Mouse (Mus musculus) hindbrain, embryonic 16.5 days (tissue): Measurements from ENCODE around the gene Ppm1d. TPM values are rescaled to one million over a fixed set of nuclear protein-coding genes. Genes with fewer than 3 reads are reported as not detected.
A peak's percentile ranks its signal among the peaks of the same experiment; 100 is the strongest.

Experiments used
- ATAC-seq: fragments of 200-750 bp; cut with Nextera tagmentation; 2 replicates; pipeline ENCODE4 v1.8.0; 2017; ENCODE audit warnings: moderate TSS enrichment, moderate library complexity
- H3K27ac ChIP-seq: fragments of 300-500 bp; sonication (generic); 2 replicates; pipeline ENCODE4 v1.5.1; 2014; ENCODE audit warnings: low read depth, mild to moderate bottlenecking, control low read depth, low read length, moderate library complexity
- H3K27me3 ChIP-seq: fragments of 300-500 bp; sonication (generic); replicated peaks from 2 replicates; pipeline ENCODE4 v1.6.1; 2014; ENCODE audit warnings: low read length; ENCODE audit not compliant: control insufficient read depth, insufficient read depth
- H3K36me3 ChIP-seq: fragments of 300-500 bp; sonication (generic); 2 replicates; pipeline ENCODE4 v1.6.1; 2014; ENCODE audit warnings: mild to moderate bottlenecking, low read length, moderate library complexity, mixed read lengths; ENCODE audit not compliant: control insufficient read depth, insufficient read depth
- H3K4me1 ChIP-seq: fragments of 300-500 bp; sonication (generic); 2 replicates; pipeline ENCODE4 v1.6.1; 2014; ENCODE audit warnings: low read depth, low read length; ENCODE audit not compliant: control insufficient read depth, insufficient read depth
- H3K4me2 ChIP-seq: fragments of 300-500 bp; sonication (generic); 2 replicates; pipeline ENCODE4 v1.6.1; 2014; ENCODE audit warnings: mild to moderate bottlenecking, low read length, control low read depth, moderate library complexity
- H3K4me3 ChIP-seq: fragments of 300-500 bp; sonication (generic); 2 replicates; pipeline ENCODE4 v1.5.1; 2014; ENCODE audit warnings: mild to moderate bottlenecking, low read length, control low read depth, moderate library complexity
- H3K9ac ChIP-seq: fragments of 300-500 bp; sonication (generic); 2 replicates; pipeline ENCODE4 v1.6.1; 2014; ENCODE audit warnings: low read depth, mild to moderate bottlenecking, control low read depth, low read length, moderate library complexity
- H3K9me3 ChIP-seq: fragments of 300-500 bp; sonication (generic); 2 replicates; pipeline ENCODE4 v1.6.1; 2014; ENCODE audit warnings: mild to moderate bottlenecking, low read length, moderate library complexity; ENCODE audit not compliant: control insufficient read depth
- WGBS: fragments of 180-500 bp; shearing (Covaris S2); extraction: QIAGEN DNeasy Blood & Tissue Kit; methylation state at CpG from one replicate; pipeline ENCODE4 v1.1.7; 2014; 5-methylcytosine and 5-hydroxymethylcytosine counted together
- polyA plus RNA-seq: library from polyadenylated mRNA; unstranded; fragments of >200 nt; fragmentation: Nextera tagmentation; extraction: Ambion mirVana; gene quantifications from 2 replicates; pipeline ENCODE4 v1.2.1, GENCODE M21; 2015

The Ppm1d gene
- polyA plus RNA-seq, 1 experiment from 2014 or later, result 13.0 TPM

DNA sequence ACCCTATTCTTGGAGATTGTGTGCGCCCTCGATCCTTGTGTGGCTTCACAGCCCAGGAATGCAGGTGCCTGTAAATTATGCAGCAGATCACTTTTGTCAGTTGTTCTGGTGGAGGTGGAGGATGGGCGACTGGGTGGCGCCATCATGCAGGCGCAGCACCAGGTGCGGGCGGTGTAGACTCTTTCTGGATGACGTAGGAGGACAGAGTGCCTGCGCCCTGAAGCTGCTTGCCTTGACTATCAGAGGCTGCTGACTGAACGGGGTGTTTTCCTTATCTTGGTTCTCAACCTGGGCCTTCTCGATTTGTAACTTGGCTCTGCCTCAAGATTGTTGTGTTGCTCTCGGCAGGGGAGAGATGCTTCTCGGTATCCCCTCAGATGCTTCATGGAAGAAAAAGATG lies 13.1 kb upstream of the Ppm1d start:
- no peak overlapping the region for H3K4me2 ChIP-seq
- 79% methylated on average over 13 of the region's 13 CpGs for WGBS
- no peaks in the 10 kb centered on the region for H3K9me3 ChIP-seq
- H3K36me3 ChIP-seq, result no peaks in the 10 kb centered on the region
- H3K4me3 ChIP-seq, result no peak overlapping the region
- H3K9ac ChIP-seq, result no peak overlapping the region
- no peak for ATAC-seq
- no peaks in the 10 kb centered on the region for H3K27me3 ChIP-seq
- no peaks in the 10 kb centered on the region for H3K4me1 ChIP-seq
- no peak overlapping the region for H3K27ac ChIP-seq

GRCm38 (mm10) chr11:85299880-85300279 lies 11.2 kb upstream of the Ppm1d start:
- Histone ChIP-seq H3K36me3 (no peaks in the 10 kb centered on the region), H3K4me2 (no peak overlapping the region), H3K4me1 (no peaks in the 10 kb centered on the region), H3K27ac (no peak overlapping the region), H3K9me3 (no peaks in the 10 kb centered on the region), H3K4me3 (no peak overlapping the region), H3K9ac (no peak overlapping the region), H3K27me3 (no peaks in the 10 kb centered on the region)
- 89% methylated on average over 2 of the region's 2 CpGs for WGBS
- ATAC-seq, result no peak

GRCm38 (mm10) chr11:85301161-85301560 lies 9.9 kb upstream of the Ppm1d start:
- 98% methylated on average over 3 of the region's 3 CpGs for WGBS
- no peak overlapping the region for H3K27ac ChIP-seq
- H3K4me3 ChIP-seq, result no peak overlapping the region
- no peak for ATAC-seq
- H3K27me3 ChIP-seq, result no peaks in the 10 kb centered on the region
- no peaks in the 10 kb centered on the region for H3K36me3 ChIP-seq
- H3K9me3 ChIP-seq, result no peaks in the 10 kb centered on the region
- H3K4me2 ChIP-seq, result no peak overlapping the region
- H3K4me1 ChIP-seq, result no peaks in the 10 kb centered on the region
- H3K9ac ChIP-seq, result no peak overlapping the region

GRCm38 (mm10) chr11:85301836-85302235 lies 9.2 kb upstream of the Ppm1d start:
- Histone ChIP-seq H3K27ac (no peak overlapping the region), H3K4me2 (no peak overlapping the region), H3K27me3 (no peaks in the 10 kb centered on the region), H3K4me3 (no peak overlapping the region), H3K36me3 (no peaks in the 10 kb centered on the region), H3K4me1 (no peaks in the 10 kb centered on the region), H3K9me3 (no peaks in the 10 kb centered on the region), H3K9ac (no peak overlapping the region)
- 86% methylated on average over 2 of the region's 2 CpGs for WGBS
- ATAC-seq, result no peak

DNA sequence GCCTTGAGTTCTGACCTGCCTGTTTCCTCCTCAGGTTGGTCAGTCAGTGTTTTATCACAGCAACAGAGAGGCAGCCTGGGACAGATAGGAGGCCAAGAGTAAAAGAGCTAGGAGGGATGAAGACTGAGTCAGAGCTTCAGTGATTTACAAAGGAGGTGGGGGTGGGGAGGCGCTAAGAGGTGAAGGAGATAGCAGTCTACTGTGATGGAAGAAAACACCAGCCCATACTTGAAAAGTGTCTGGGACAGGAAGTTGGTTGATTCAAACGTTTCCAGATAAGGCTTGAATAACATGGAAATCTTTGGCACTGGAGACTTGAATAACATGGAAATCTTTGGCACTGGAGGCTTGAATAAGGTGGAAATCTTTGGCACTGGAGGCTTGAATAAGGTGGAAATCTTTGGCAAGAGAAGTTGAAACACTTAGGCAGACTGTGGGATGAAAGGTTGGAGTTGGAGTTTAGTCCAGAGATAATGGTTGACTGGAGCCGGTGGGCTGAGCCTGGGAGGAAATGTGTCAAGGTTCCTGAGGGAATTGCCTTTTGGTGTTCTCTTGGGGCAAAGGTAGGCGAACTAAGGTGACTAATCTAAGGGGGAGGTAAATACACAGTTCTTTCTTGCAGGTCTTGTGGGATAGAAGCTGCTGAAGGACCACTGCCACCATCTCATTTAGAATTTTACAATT lies 4.3 kb upstream of the Ppm1d start:
- Histone ChIP-seq H3K27ac (no peak overlapping the region), H3K4me2 (no peak overlapping the region), H3K9ac (no peak overlapping the region), H3K27me3 (no peaks in the 10 kb centered on the region), H3K36me3 (no peaks in the 10 kb centered on the region), H3K9me3 (no peaks in the 10 kb centered on the region), H3K4me3 (no peak overlapping the region), H3K4me1 (no peaks in the 10 kb centered on the region)
- ATAC-seq, result no peak
- WGBS, result 70% methylated on average over 4 of the region's 4 CpGs

DNA sequence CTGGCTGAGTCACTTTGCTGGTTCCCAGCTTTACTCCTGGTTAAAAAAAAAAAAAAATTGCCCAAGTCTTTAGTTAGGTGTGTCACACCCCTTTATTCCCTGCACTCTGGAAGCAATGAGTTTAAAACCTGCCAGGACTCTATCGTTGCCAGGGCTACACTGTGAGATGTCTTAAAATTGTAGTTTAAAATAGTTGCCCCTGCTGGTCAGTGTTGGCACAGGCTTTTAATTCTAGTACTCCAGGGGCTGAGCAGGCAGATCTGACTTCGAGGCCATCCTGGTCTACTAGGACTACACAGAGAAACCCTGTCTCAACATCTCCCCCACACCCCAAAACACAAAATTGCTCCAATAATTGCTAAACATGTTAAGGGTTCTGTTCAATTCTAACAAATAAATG lies 2.2 kb upstream of the Ppm1d start:
- Histone ChIP-seq H3K9ac (no peak overlapping the region), H3K4me3 (no peak overlapping the region), H3K4me1 (peaks cover 16% of the 10 kb centered on the region), H3K27ac (no peak overlapping the region), H3K4me2 (no peak overlapping the region), H3K36me3 (no peaks in the 10 kb centered on the region), H3K9me3 (no peaks in the 10 kb centered on the region), H3K27me3 (no peaks in the 10 kb centered on the region)
- no peak for ATAC-seq
- WGBS, result 86% methylated on average over 2 of the region's 2 CpGs

GRCm38 (mm10) chr11:85310407-85310712 lies 684 bp upstream of the Ppm1d start:
- H3K4me3 ChIP-seq, result peak overlapping the region; percentile 99
- H3K4me1 ChIP-seq, result peaks cover 20% of the 10 kb centered on the region
- peak overlapping the region; percentile 68 for H3K4me2 ChIP-seq
- WGBS, result 2% methylated on average over 15 of the region's 15 CpGs
- H3K9ac ChIP-seq, result peak overlapping the region; percentile 60
- no peaks in the 10 kb centered on the region for H3K9me3 ChIP-seq
- H3K27ac ChIP-seq, result no peak overlapping the region; the same call in 1 of the 2 replicates
- H3K36me3 ChIP-seq, result no peaks in the 10 kb centered on the region
- no peaks in the 10 kb centered on the region for H3K27me3 ChIP-seq
- ATAC-seq, result no peak

- WGBS, result under 1% methylated on average over 43 of the region's 56 CpGs
- Histone ChIP-seq H3K9me3 (no peaks in the 10 kb centered on the region), H3K4me2 (peak overlapping the region; percentile 65), H3K27me3 (no peaks in the 10 kb centered on the region), H3K9ac (peak overlapping the region; percentile 90), H3K4me1 (peaks cover 20% of the 10 kb centered on the region), H3K36me3 (no peaks in the 10 kb centered on the region), H3K4me3 (peak overlapping the region; percentile 99), H3K27ac (peak overlapping the region; percentile 93)
- ATAC-seq, result peak; percentile 15; the same call in 1 of the 2 replicates
These were observed 824 bp downstream of the Ppm1d start for GRCm38 (mm10) chr11:85311645-85312490.

- ATAC-seq, result no peak
- H3K9ac ChIP-seq, result no peak overlapping the region; the same call in 1 of the 2 replicates
- H3K9me3 ChIP-seq, result no peaks in the 10 kb centered on the region
- peaks cover 20% of the 10 kb centered on the region for H3K4me1 ChIP-seq
- H3K4me2 ChIP-seq, result peak overlapping the region; percentile 65
- H3K27me3 ChIP-seq, result no peaks in the 10 kb centered on the region
- peak overlapping the region; percentile 99 for H3K4me3 ChIP-seq
- no peak overlapping the region for H3K27ac ChIP-seq
- WGBS, result 27% methylated on average over 2 of the region's 2 CpGs
- no peaks in the 10 kb centered on the region for H3K36me3 ChIP-seq
These were observed 1.8 kb downstream of the Ppm1d start for GRCm38 (mm10) chr11:85312818-85313217.
